Mouse (Mus musculus): ENCODE measurements around the gene Rnasek.

Gene Rnasek

GRCm38 (mm10) chr11:70239541-70240279 is at the start of gene Rnasek, which contains the start of gene Gm21988:
Gene Rnasek (minus strand): TSS chr11:70239842.
Gene Gm21988 (minus strand): TSS chr11:70239830.
- peak; percentile 85 to 88 for DNase-seq

DNA sequence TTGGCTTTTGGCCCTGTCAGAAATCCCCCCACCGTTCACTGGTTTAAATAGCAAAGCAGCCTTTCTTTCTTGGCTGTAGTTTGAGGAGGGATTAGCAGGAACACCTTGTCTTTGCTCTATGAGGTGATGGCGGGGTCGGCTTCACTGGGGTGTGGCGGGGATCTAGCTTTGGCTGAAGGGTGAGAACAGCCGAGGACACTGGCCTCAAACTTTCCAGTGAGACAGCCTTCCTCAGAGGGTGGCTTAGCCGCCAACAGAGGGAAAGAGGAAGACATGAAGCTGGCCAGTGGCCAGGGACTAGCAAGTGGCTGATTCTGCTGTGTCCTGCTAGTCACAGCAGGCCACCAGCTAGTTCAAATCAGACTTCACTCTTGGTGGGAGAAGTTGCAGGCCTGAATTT is 49.6 kb upstream of the Rnasek start:
- no peak for DNase-seq

DNA sequence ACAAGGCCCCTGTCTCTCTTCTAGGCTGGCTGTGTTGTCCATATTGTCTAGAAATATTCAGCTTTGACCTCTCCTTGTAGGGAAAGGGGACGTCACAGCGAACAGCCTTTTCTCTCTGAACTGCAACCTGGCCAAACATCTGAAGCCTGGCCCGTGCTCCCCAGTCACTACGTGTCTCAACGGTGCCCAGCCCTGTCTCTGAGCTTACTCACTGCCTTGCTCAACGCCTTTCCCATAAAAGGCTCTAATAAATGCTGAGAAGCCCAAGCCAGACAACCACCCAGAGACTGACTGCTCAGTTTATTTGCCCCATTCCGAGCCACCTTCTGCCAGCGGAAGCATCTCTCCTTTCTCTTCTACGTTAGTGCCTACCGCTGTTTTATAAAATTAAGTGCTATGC is 48.5 kb upstream of the Rnasek start:
- no peak for DNase-seq

GRCm38 (mm10) chr11:70285686-70286085 is 46.0 kb upstream of the Rnasek start:
- no peak for DNase-seq

GRCm38 (mm10) chr11:70284757-70285156 is 45.1 kb upstream of the Rnasek start:
- no peak for DNase-seq

DNA sequence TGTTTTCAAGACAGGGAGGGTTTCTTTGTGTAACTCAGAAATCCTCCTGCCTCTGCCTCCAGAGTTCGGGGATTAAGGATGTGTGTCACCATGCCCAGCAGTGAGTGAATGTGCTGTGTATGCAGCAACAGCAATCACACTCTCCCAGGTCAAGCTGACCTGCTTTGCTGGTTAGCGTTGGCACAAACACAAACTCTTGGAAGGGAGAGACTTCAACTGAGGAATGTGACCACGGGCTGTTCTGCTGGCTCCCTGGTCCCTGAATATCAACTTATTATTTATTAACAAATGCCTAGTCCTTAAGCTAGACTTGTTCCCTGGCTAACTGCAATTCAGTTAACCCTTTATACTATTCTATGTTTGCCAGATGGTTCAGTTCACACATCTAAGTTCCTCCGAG is 44.0 kb upstream of the Rnasek start:
- peak; percentile 35 to 67 for DNase-seq

DNA sequence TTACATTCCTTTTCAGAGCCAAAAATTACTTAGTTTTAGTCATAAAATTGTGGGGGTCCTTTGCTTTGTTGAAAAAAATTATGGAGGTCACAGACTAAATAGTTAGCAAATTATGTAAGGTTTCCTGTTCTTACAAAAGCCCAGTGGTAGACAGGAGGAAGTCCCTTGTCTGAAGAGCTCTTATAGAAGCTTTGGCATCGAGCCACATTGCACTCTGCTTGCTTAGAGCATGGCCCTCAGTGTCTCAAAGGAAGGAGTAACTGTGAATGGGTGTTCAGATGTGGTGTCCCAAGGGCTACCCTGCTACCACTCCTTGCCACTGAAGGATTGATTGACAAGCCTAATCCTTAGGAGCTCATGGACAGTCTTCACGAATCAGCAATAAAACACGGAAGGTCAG is 40.8 kb upstream of the Rnasek start:
- peak in 1 of 2 experiments; percentile 13 for DNase-seq

DNA sequence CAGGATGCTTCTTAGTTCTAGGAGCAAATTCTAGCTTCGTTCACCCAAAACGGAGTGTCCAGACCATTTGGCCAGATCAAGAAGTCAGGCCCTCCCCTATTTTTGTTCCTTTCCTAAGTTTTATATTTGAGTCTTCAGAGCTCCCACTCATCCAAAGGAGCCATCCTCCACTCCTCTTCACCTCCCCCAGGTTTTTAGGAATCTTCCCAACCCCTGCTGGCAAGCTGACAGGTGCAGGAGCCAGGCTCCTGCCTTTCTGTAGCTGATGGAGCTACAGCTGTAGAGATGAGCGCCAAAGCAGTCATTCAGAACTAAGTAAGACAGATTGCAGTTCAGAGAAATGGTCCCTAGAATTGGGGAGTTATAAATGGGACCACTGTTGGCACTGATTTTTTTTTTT is 39.3 kb upstream of the Rnasek start:
- DNase-seq = no peak

- no peak for DNase-seq
Observed at GRCm38 (mm10) chr11:70271641-70272040, 32.0 kb upstream of the Rnasek start.

GRCm38 (mm10) chr11:70266405-70266804 is 26.8 kb upstream of the Rnasek start:
- peak in 1 of 2 experiments; percentile 29 for DNase-seq

DNA sequence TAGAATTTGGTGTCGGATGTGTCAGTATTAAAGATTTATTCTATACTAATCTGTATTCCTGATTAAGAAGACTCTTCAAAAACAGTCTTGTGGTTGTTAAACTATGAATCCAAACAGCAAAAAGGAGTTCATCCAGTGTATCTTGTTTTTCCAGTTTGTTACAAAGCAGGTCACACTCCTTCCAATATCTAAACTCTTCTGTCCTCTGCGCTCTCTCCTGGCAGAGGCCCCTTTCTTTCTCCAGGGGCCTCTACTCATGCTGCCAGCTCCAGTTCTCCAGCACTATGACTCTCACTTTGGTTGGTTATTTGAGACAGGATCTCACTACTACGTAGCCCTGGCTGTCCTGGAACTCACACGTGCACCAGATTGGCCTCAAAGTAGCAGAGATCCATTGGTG is 26.2 kb upstream of the Rnasek start:
- DNase-seq = no peak

DNA sequence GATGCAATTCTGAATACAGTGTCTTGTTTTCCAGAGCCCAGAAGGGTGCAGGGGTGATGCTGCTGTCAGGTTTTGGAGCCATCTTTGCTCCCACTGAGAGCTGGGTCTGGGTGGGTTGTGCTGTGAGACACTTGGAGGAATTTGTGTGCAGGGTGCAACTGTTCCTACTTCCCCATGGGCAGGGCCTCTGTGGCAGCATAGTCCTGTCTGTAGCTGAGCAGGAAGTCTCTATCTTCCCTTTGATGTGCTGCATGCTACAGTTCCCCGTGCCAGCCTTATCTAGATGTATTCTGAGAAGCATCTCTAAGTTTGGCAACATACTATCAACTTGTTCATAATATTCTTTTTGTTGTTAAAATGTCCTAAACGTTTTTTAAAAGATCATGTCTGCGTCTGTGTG is 25.6 kb upstream of the Rnasek start:
- DNase-seq = no peak

DNA sequence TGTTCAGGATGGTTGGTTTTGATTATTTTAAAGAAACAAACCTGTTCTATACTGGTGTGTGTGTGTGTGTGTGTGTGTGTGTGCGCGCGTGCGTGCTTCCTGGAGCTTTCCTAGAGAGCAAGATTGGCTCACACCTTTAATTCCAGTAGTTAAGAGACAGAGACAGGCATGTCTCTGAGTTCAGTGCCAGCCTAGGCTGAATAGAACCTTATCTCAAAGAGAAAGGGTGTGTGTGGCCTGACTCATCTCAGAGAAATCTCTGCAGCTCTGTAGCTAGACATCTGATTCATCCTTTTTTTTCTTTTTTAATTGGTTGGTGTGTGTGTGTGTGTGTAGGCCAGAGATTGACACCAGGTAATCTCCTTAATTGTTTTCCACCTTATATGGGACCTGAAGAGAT is 19.4 kb upstream of the Rnasek start:
- no peak for DNase-seq

DNA sequence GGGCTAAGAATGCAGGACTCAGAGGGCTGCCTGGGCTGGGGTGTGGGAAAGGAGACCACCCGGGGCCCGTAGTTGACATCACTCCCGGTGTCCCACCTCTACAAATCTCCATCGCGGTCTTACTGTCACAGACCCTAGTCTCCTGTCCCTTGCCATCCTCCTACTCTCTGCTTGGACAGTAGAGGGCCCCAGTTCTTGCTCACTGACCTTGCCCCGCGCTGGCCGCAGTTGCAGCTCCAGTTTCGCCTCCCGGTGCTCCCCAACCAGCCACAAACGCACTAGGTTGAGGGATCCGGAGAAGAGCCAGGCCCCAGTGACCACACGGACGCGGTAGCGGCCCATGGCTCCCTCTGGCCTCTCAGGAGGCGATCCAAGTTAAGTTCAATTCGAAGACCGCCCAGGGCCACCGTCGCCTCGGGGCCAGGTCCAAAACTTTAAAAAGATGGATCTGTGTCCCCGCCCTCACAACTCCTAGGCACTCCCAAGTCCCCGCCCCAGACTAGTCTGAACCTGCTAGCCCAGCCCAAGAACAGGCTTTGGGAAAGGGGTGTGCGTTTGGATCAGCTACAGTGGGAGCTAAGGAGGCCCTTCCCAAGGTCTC is 15.4 kb upstream of the Rnasek start, which contains the start of gene Alox12:
TSS of gene Alox12 (minus strand) at position 423 of the 601 bp plus-strand sequence.
- peak; percentile 51 to 59 for DNase-seq

- no peak for DNase-seq
Observed at GRCm38 (mm10) chr11:70254337-70254736, 14.7 kb upstream of the Rnasek start.

DNA sequence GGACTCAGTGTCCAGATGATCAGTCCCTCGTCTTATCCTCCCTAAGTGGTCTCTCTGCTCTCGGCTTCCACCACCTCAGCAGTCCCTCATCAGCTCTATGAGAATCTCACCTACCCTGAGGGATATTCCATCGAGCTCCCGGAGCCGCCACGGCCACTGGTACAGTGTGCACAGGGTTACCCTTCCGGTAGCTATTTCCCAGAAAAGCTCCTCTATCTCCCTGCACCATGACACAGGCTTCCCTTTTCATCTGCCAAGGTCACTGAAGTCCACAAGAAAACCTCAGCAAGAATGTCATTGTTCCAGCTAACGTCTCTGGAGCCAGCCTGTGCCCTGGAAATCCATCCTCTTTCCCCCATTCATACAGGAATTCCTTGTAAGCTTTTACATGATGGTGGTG is 12.2 kb upstream of the Rnasek start:
- no peak for DNase-seq

- no peak for DNase-seq
Observed at GRCm38 (mm10) chr11:70250150-70250549, 10.5 kb upstream of the Rnasek start.

GRCm38 (mm10) chr11:70247136-70247845 is 7.6 kb upstream of the Rnasek start:
- peak in 1 of 2 experiments; percentile 75 for DNase-seq

GRCm38 (mm10) chr11:70242591-70242990 is 2.9 kb upstream of the Rnasek start:
- DNase-seq = no peak

DNA sequence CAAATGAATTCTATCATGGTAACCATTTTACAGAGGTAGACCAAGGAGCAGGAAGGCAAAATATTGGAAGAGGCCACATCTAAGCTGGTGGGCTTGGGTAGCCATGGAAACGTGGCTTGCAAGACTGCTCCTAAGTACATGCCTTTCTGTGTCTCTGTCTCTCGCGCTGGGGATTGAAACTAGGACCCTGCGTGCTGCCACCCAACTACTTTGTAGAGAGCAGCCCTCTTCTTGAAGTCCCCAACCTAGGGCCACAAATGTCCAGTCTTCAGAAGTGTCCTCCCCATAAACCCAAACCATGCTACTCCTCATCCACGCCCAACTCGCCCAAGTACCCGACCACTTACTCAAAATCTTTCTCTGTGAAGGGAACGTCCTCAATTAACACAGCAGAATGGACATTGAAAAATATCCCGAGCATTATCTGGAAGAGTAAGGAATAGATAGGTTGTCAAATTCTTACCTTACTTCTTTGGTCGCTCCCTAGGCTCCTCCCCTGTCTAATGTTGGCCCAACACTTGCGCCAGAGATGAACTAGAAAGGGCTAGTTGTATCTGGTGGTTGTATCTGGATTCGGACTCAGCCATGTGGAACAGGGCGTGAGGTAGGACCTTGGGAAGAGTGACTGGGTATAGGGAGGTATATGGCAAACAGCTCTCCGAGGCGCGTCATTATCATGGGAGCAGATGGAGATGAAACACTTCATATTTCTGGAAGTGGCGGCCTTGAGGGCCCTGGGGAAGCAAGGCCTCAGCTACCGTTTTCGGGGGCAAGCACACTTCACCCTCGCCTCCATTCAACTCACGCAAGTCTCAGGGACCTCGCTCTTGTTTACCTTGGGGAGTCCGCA is 826 bp downstream of the Rnasek start:
- DNase-seq = no peak

GRCm38 (mm10) chr11:70237457-70238167 is 2.0 kb downstream of the Rnasek start, which contains the start of gene 0610010K14Rik:
Gene 0610010K14Rik (minus strand): TSS chr11:70237914.
- peak; percentile 96 for DNase-seq

GRCm38 (mm10) chr11:70236717-70237116 is 2.9 kb downstream of the Rnasek start:
- DNase-seq = no peak
